Mouse (Mus musculus) heart, embryonic 10.5 days (tissue): ENCODE data around the gene Olfr914. TPM values are rescaled to one million over a fixed set of nuclear protein-coding genes. Genes with fewer than 3 reads are reported as not detected.

Experiments used
- DNase-seq: peaks from one replicate; pipeline ENCODE4 v3.0.0-alpha.2; 2017; ENCODE audit warnings: low spot score
- H3K27ac ChIP-seq: fragments of 300-500 bp; sonication (generic); 2 replicates; pipeline ENCODE4 v1.5.1; 2016; ENCODE audit warnings: mild to moderate bottlenecking
- H3K27me3 ChIP-seq: fragments of 300-500 bp; sonication (generic); 2 replicates; pipeline ENCODE4 v1.6.1; 2016; ENCODE audit warnings: mild to moderate bottlenecking; ENCODE audit not compliant: poor library complexity, insufficient read depth, severe bottlenecking
- H3K36me3 ChIP-seq: fragments of 300-500 bp; sonication (generic); 2 replicates; pipeline ENCODE4 v1.6.1; 2016; ENCODE audit warnings: mild to moderate bottlenecking, moderate library complexity
- H3K4me1 ChIP-seq: fragments of 300-500 bp; sonication (generic); 2 replicates; pipeline ENCODE4 v1.6.1; 2016; ENCODE audit warnings: mild to moderate bottlenecking
- H3K4me3 ChIP-seq: fragments of 300-500 bp; sonication (generic); 2 replicates; pipeline ENCODE4 v1.5.1; 2016; ENCODE audit warnings: mild to moderate bottlenecking, moderate library complexity
- H3K9me3 ChIP-seq: fragments of 300-500 bp; sonication (generic); 2 replicates; pipeline ENCODE4 v1.6.1; 2016; ENCODE audit warnings: mild to moderate bottlenecking, moderate library complexity
- WGBS: fragments of 180-500 bp; shearing (Covaris S2); methylation state at CpG from one replicate; pipeline ENCODE4 v1.1.7; 2016; 5-methylcytosine and 5-hydroxymethylcytosine counted together
- polyA plus RNA-seq: library from polyadenylated mRNA; unstranded; fragments of >200 nt; fragmentation: Nextera tagmentation; extraction: Ambion mirVana; gene quantifications from 2 replicates; pipeline ENCODE4 v1.2.1, GENCODE M21; 2016

Gene Olfr914
- not detected in 2 replicates for polyA plus RNA-seq

- no peaks in the 10 kb centered on the region for H3K36me3 ChIP-seq
- no peaks in the 10 kb centered on the region for H3K27me3 ChIP-seq
- 63% methylated on average over 2 of the region's 2 CpGs for WGBS
- no peaks in the 10 kb centered on the region for H3K4me1 ChIP-seq
- H3K27ac ChIP-seq, result no peak within 1 kb of the TSS
- no peak for DNase-seq
- no peaks in the 10 kb centered on the region for H3K9me3 ChIP-seq
- no peak within 1 kb of the TSS for H3K4me3 ChIP-seq
Measured at GRCm38 (mm10) chr9:38604802-38605201, at the start of gene Olfr914. Olfr914 (plus strand) TSS chr9:38605102.

GRCm38 (mm10) chr9:38579878-38580277 lies 25.0 kb upstream of the Olfr914 start, which contains the start of gene Olfr912:
Olfr912 (plus strand) TSS chr9:38580178.
- no peaks in the 10 kb centered on the region for H3K36me3 ChIP-seq
- WGBS, result 65% methylated on average over 1 of the region's 1 CpGs

GRCm38 (mm10) chr9:38591056-38591455 lies 13.8 kb upstream of the Olfr914 start:
- no peak for DNase-seq
- H3K4me3 ChIP-seq, result no peak overlapping the region
- no peak overlapping the region for H3K27ac ChIP-seq
- no peaks in the 10 kb centered on the region for H3K9me3 ChIP-seq
- no peaks in the 10 kb centered on the region for H3K4me1 ChIP-seq
- no peaks in the 10 kb centered on the region for H3K27me3 ChIP-seq
- H3K36me3 ChIP-seq, result no peaks in the 10 kb centered on the region
- WGBS, result 40% methylated on average over 1 of the region's 1 CpGs

More at GRCm38 (mm10) chr9:38579878-38580277, 25.0 kb upstream of the Olfr914 start, which contains the start of gene Olfr912:
- Histone ChIP-seq H3K4me3 (no peak within 1 kb of the TSS), H3K27me3 (no peaks in the 10 kb centered on the region), H3K27ac (no peak within 1 kb of the TSS), H3K4me1 (no peaks in the 10 kb centered on the region), H3K9me3 (no peaks in the 10 kb centered on the region)
- DNase-seq, result no peak

- no peak for DNase-seq
- no peaks in the 10 kb centered on the region for H3K9me3 ChIP-seq
- no peaks in the 10 kb centered on the region for H3K4me1 ChIP-seq
- 59% methylated on average over 2 of the region's 2 CpGs for WGBS
- H3K27ac ChIP-seq, result no peak within 1 kb of the TSS
- H3K4me3 ChIP-seq, result no peak within 1 kb of the TSS
- no peaks in the 10 kb centered on the region for H3K36me3 ChIP-seq
- no peaks in the 10 kb centered on the region for H3K27me3 ChIP-seq
Measured at GRCm38 (mm10) chr9:38592459-38592858, 12.4 kb upstream of the Olfr914 start, which contains the start of gene Olfr913. Olfr913 (plus strand) TSS chr9:38592759.

GRCm38 (mm10) chr9:38632406-38632805 lies 27.5 kb downstream of the Olfr914 start:
- DNase-seq, result no peak
- Histone ChIP-seq H3K36me3 (no peaks in the 10 kb centered on the region), H3K4me3 (no peak overlapping the region), H3K27ac (no peak overlapping the region), H3K9me3 (no peaks in the 10 kb centered on the region), H3K27me3 (no peaks in the 10 kb centered on the region), H3K4me1 (no peaks in the 10 kb centered on the region)
- WGBS, result 79% methylated on average over 4 of the region's 4 CpGs

- no peak for DNase-seq
- H3K27ac ChIP-seq, result no peak within 1 kb of the TSS
- H3K9me3 ChIP-seq, result no peaks in the 10 kb centered on the region
- no peaks in the 10 kb centered on the region for H3K27me3 ChIP-seq
- no peak within 1 kb of the TSS for H3K4me3 ChIP-seq
- no peaks in the 10 kb centered on the region for H3K36me3 ChIP-seq
- 70% methylated on average over 1 of the region's 1 CpGs for WGBS
- no peaks in the 10 kb centered on the region for H3K4me1 ChIP-seq
Measured at GRCm38 (mm10) chr9:38659775-38660174, 54.9 kb downstream of the Olfr914 start, which contains the start of gene Olfr916. Olfr916 (minus strand) TSS chr9:38659875.

Other genes with a start within 250 kb of the Olfr914 start
- gene Olfr250, start 238.2 kb upstream of the Olfr914 start, polyA plus RNA-seq, result not detected in 2 replicates
- gene Olfr251, start 228.0 kb upstream of the Olfr914 start, polyA plus RNA-seq, result not detected in 2 replicates
- gene Olfr147, start 203.4 kb upstream of the Olfr914 start, polyA plus RNA-seq, result not detected in 2 replicates
- gene Olfr901, start 175.6 kb upstream of the Olfr914 start, polyA plus RNA-seq, result not detected in 2 replicates
- not detected in 2 replicates for gene Olfr902, start 157.4 kb upstream of the Olfr914 start, polyA plus RNA-seq
- gene Olfr904, start 142.0 kb upstream of the Olfr914 start, polyA plus RNA-seq, result not detected in 2 replicates
- not detected in 2 replicates for gene Olfr905, start 134.0 kb upstream of the Olfr914 start, polyA plus RNA-seq
- gene Olfr906, start 118.0 kb upstream of the Olfr914 start, polyA plus RNA-seq, result not detected in 2 replicates
- gene Olfr907, start 109.3 kb upstream of the Olfr914 start, polyA plus RNA-seq, result not detected in 2 replicates
- gene Olfr911-ps1, start 83.5 kb upstream of the Olfr914 start, polyA plus RNA-seq, result not detected in 2 replicates
- gene Olfr910, start 67.3 kb upstream of the Olfr914 start, polyA plus RNA-seq, result not detected in 2 replicates
- not detected in 2 replicates for gene Olfr912, start 24.9 kb upstream of the Olfr914 start, polyA plus RNA-seq
- not detected in 2 replicates for gene Olfr913, start 12.3 kb upstream of the Olfr914 start, polyA plus RNA-seq
- gene Olfr916, start 54.8 kb downstream of the Olfr914 start, polyA plus RNA-seq, result not detected in 2 replicates
- gene Olfr917, start 60.7 kb downstream of the Olfr914 start, polyA plus RNA-seq, result not detected in 2 replicates
- not detected in 2 replicates for gene Olfr918, start 69.5 kb downstream of the Olfr914 start, polyA plus RNA-seq
- gene Olfr919, start 98.6 kb downstream of the Olfr914 start, polyA plus RNA-seq, result not detected in 2 replicates
- 10.2 and 16.5 TPM in 2 replicates for gene Vwa5a, start 113.2 kb downstream of the Olfr914 start, polyA plus RNA-seq
- gene Olfr920, start 147.2 kb downstream of the Olfr914 start, polyA plus RNA-seq, result 0.03 TPM in 1 of 2 replicates, not detected in the other
- not detected in 2 replicates for gene Olfr921, start 168.0 kb downstream of the Olfr914 start, polyA plus RNA-seq
- gene Olfr922, start 209.5 kb downstream of the Olfr914 start, polyA plus RNA-seq, result not detected in 2 replicates
- gene Olfr923, start 221.4 kb downstream of the Olfr914 start, polyA plus RNA-seq, result not detected in 2 replicates
- gene Olfr924, start 239.3 kb downstream of the Olfr914 start, polyA plus RNA-seq, result not detected in 2 replicates
- gene Olfr26, start 250.0 kb downstream of the Olfr914 start, polyA plus RNA-seq, result not detected in 2 replicates